Mouse (Mus musculus) C2C12 (cell line): ENCODE measurements around the gene Cep78. TPM values are rescaled to one million over a fixed set of nuclear protein-coding genes. Genes with fewer than 3 reads are reported as not detected.

Experiments used
- H3K27me3 ChIP-seq: one replicate; pipeline ENCODE4 v1.6.1; 2011; ENCODE audit not compliant: control insufficient read depth, insufficient read depth, insufficient read length
- H3K36me3 ChIP-seq: one replicate; pipeline ENCODE4 v1.6.1; 2011; ENCODE audit not compliant: control insufficient read depth, insufficient read depth
- H3K4me3 ChIP-seq: one replicate; pipeline ENCODE4 v1.5.1; 2011; ENCODE audit warnings: mild to moderate bottlenecking, control low read depth; ENCODE audit not compliant: poor library complexity, insufficient read depth, severe bottlenecking
- H3K79me2 ChIP-seq: one replicate; pipeline ENCODE4 v1.6.1; 2011; ENCODE audit not compliant: control insufficient read depth, insufficient read depth
- H3K79me3 ChIP-seq: one replicate; pipeline ENCODE4 v1.6.1; 2011; ENCODE audit warnings: low read depth, control low read depth
- H3ac ChIP-seq: one replicate; pipeline ENCODE3; 2011; ENCODE audit warnings: low read depth; ENCODE audit not compliant: control insufficient read depth, insufficient read length
- CEBPB ChIP-seq: IDR thresholded peaks from one replicate; pipeline ENCODE4 v1.6.1; 2011; ENCODE audit warnings: low read depth, mild to moderate bottlenecking, control low read depth, moderate library complexity
- CTCF ChIP-seq: IDR thresholded peaks from one replicate; pipeline ENCODE4 v1.5.1; 2011; ENCODE audit not compliant: control insufficient read depth, insufficient read depth, insufficient read length
- FOSL1 ChIP-seq: IDR thresholded peaks from one replicate; pipeline ENCODE4 v1.8.0; 2011; ENCODE audit warnings: mild to moderate bottlenecking, low read length; ENCODE audit not compliant: poor library complexity, insufficient read depth, severe bottlenecking
- MAX ChIP-seq: IDR thresholded peaks from one replicate; pipeline ENCODE4 v1.6.1; 2011; ENCODE audit warnings: mild to moderate bottlenecking, control low read depth
- MYOD1 ChIP-seq: IDR thresholded peaks from one replicate; pipeline ENCODE4 v1.6.1; 2011; ENCODE audit warnings: low read depth; ENCODE audit not compliant: control insufficient read depth, insufficient read length
- MYOG ChIP-seq: IDR thresholded peaks from one replicate; pipeline ENCODE4 v1.6.1; 2011; ENCODE audit not compliant: control insufficient read depth, insufficient read length; ENCODE audit errors: extremely low read depth
- USF1 ChIP-seq: IDR thresholded peaks from one replicate; pipeline ENCODE4 v1.6.1; 2011; ENCODE audit warnings: low read depth, mild to moderate bottlenecking, control low read depth, moderate library complexity
- polyA plus RNA-seq: library from polyadenylated mRNA; unstranded; fragments of >200 nt; fragmentation: generic; extraction: Trizol; gene quantifications from one replicate; pipeline ENCODE4 v1.2.1, GENCODE M21; 2012; ENCODE audit warnings: missing spikeins

Cep78 gene
- polyA plus RNA-seq, 1 experiment = 7.5 TPM

DNA sequence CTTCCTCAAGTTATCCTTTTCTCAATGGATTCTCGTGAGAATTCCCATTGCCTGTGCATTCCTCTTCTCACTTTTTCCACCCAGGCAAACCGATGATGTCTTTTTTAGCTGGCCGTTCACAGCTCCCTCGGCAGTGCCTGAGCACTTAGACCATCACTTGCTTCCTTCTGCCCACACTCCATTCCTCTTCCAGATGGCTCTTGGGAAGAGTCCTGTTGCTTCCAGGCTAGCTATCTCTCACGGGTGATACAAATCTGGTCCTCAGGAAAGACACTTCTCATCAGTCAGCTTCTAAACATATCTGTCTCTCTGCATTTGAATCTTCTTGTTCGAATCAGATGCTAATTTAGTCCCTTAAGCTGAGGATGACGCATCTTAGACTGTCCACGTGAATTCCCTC lies 22.3 kb upstream of the Cep78 start:
- no peaks in the 10 kb centered on the region for H3K79me2 ChIP-seq
- H3K79me3 ChIP-seq = no peaks in the 10 kb centered on the region
- TF ChIP-seq MAX = no peak
- TF ChIP-seq CTCF = no peak
- TF ChIP-seq FOSL1 = no peak
- TF ChIP-seq USF1 = no peak
- TF ChIP-seq CEBPB = no peak
- no peak for TF ChIP-seq MYOG
- no peak for TF ChIP-seq MYOD1
- no peaks in the 10 kb centered on the region for H3K36me3 ChIP-seq
- H3ac ChIP-seq = no peak overlapping the region
- H3K4me3 ChIP-seq = no peak overlapping the region
- no peaks in the 10 kb centered on the region for H3K27me3 ChIP-seq

DNA sequence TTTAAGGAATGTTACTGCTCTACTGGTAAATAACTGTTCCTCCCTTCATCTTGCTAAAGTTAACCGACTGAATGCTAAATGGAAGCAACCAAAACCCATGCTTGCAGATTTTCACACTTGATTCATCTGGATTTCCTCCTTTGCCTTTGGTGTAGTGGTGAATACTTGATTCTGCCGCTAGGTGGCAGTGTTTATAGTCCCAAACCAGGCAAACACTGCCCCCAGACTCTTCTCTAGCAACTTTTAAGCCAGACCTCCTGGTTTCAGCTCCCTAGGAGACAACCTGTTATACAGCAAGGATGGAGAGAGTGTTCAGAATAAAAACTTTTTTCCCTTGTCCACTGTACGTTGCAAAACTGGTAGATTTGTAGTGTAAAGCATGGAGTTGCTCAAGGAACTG lies 13.4 kb upstream of the Cep78 start:
- Histone ChIP-seq H3K79me3 (no peaks in the 10 kb centered on the region), H3ac (no peak overlapping the region), H3K79me2 (no peaks in the 10 kb centered on the region)

DNA sequence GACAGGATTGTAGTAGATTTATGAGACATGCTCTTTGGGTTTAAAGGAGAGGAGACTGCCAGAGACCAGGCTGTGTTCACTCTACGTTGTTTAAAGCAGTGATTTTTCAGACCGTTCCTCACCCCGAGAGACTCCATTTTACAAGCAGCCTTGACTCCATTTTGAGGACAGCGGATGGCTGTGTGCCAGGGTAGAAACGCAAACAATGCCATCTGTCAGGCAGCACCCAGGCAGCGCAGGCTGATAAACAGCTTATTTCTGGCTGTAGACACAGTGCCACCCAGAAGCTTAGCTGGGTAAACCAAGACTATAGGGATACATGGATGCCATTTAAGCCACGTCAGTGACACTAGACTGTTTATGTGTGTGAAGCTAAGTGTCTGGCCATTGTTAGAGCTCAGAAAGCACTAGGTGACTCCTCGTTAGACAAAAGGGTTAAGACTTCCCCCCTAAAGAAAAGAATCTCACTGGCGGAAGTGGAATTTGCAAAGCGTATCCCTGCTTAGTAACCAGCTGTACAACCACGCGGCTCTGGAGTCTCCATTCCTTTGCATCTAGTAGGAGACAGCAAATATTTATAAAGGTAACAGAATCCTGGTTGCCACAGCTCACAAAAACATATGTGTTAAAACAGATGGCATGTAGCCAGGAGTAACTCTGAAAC lies 12.2 kb upstream of the Cep78 start:
- Histone ChIP-seq H3K79me2 (no peaks in the 10 kb centered on the region), H3K36me3 (no peaks in the 10 kb centered on the region), H3K79me3 (no peaks in the 10 kb centered on the region), H3K27me3 (no peaks in the 10 kb centered on the region), H3K4me3 (no peak overlapping the region), H3ac (no peak overlapping the region)
- TF ChIP-seq FOSL1 = no peak
- TF ChIP-seq CEBPB = no peak
- TF ChIP-seq MYOD1 = no peak
- no peak for TF ChIP-seq MYOG
- no peak for TF ChIP-seq CTCF
- TF ChIP-seq MAX = no peak
- no peak for TF ChIP-seq USF1

More for the DNA sequence above, 13.4 kb upstream of the Cep78 start:
- H3K4me3 ChIP-seq = no peak overlapping the region
- no peaks in the 10 kb centered on the region for H3K36me3 ChIP-seq
- no peaks in the 10 kb centered on the region for H3K27me3 ChIP-seq
- TF ChIP-seq USF1 (no peak), FOSL1 (no peak), MYOD1 (no peak), MAX (no peak), CTCF (no peak), MYOG (no peak), CEBPB (no peak)

DNA sequence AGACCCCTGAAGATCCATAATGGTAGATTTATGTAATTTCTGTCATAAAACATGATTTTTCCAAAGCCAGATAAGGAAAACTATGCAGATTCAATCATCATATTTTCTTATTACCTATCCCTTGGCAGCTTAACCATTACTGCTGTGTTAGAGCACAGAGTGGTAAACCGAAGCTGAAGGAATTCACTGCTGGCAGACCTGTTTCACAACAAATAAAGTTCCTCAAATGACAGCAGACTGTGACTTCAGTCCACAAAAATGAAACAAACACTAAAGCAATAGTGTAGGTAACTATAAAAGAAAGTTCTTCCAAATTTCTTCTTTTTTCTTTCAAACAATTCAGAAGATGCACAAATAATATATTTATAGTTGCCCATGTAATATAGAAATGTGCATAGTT lies 5.3 kb upstream of the Cep78 start:
- H3K79me2 ChIP-seq = no peaks in the 10 kb centered on the region
- H3K4me3 ChIP-seq = no peak overlapping the region
- no peaks in the 10 kb centered on the region for H3K27me3 ChIP-seq
- H3K79me3 ChIP-seq = no peaks in the 10 kb centered on the region
- TF ChIP-seq FOSL1 = no peak
- no peak for TF ChIP-seq CEBPB
- TF ChIP-seq MYOG = no peak
- no peak for TF ChIP-seq CTCF
- no peak for TF ChIP-seq MYOD1
- no peak for TF ChIP-seq MAX
- no peak for TF ChIP-seq USF1
- no peak overlapping the region for H3ac ChIP-seq
- H3K36me3 ChIP-seq = no peaks in the 10 kb centered on the region

DNA sequence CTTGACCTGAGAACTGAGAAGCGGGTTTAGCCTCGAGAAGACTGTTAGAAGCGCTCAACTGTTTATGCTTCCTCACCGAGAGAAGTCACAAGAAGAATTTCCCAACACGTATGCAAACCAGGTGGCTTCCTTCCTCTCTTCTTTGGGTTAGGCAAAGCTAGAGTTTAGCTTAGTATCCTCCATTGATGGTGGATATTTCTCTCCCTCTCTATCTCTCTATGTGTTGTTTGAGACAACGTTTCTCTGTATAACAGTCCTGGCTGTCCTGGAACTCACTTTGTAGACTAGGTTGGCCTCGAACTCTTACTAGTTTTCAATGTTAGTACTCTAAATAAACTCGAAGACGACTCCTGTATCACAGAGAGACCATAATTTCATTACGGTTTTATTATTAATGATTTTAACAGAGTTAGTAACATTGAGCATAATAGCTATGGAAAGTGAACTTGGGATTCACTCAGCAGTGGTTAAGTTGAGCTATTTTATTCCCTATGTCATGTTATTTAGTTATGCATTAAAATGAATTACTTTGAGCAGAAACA lies 454 bp upstream of the Cep78 start:
- Histone ChIP-seq H3K4me3 (peak overlapping the region; percentile 71), H3K79me2 (peaks cover 19% of the 10 kb centered on the region), H3K79me3 (peaks cover 3% of the 10 kb centered on the region), H3K27me3 (no peaks in the 10 kb centered on the region), H3K36me3 (no peaks in the 10 kb centered on the region), H3ac (peak overlapping the region; percentile 32)
- TF ChIP-seq MAX (no peak), MYOD1 (no peak), CTCF (no peak), CEBPB (no peak), USF1 (no peak), FOSL1 (no peak), MYOG (no peak)
